Mouse (Mus musculus) liver, postnatal 0 days (tissue): ENCODE data around the gene Gm10974.

ENCODE experiments used
- CTCF ChIP-seq: sonication (generic); IDR thresholded peaks from 2 replicates; pipeline ENCODE4 v1.5.1; 2016; ENCODE audit warnings: antibody characterized with exemption, low read depth
- EP300 ChIP-seq: IDR thresholded peaks from 2 replicates; pipeline ENCODE4 v1.6.1; 2016; ENCODE audit warnings: antibody characterized with exemption, low read depth, mild to moderate bottlenecking

DNA sequence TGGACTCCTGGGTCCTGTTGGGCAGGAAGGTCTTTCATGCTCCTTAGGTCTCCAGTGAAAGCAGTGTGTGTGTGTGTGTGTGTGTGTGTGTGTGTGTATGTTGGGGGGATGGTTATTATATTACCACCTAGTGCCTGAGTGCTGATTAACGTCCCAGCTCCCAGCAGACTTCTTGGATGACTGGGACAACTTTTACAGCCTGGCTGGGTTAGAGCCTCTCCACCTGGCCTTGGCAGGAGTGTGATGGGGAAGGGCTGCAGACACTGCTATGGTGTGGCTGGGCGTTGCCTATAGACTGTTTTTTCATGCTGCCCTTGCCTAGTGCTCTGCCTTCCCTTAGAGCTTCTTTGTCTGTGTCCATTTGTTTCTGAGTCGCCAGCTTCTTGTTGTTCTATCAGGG, 25.7 kb upstream of the Gm10974 start:
- TF ChIP-seq EP300 (no peak), CTCF (no peak)
